Mouse (Mus musculus): ENCODE data around the gene Myo1d. TPM values are rescaled to one million over a fixed set of nuclear protein-coding genes. Genes with fewer than 3 reads are reported as not detected.
A peak's percentile ranks its signal among the peaks of the same experiment; 100 is the strongest.

Gene Myo1d
- polyA plus RNA-seq, 1 experiment: 11.5 TPM

- H3K27ac ChIP-seq (ENCODE audit: insufficient read depth, low read length): no peak overlapping the region
- H3K4me3 ChIP-seq (ENCODE audit: insufficient read depth, low read length): no peak overlapping the region
- no peak for TF ChIP-seq CTCF (IDR thresholded peaks at IDR 0.05; ENCODE audit: extremely low read depth, insufficient read depth, low read length)
- TF ChIP-seq POLR2A (IDR thresholded peaks at IDR 0.05; ENCODE audit: extremely low read depth, insufficient read depth, low read length): no peak
- H3K4me1 ChIP-seq (ENCODE audit: control insufficient read depth, insufficient read depth, low read length): no peaks in the 10 kb centered on the region
Measured at GRCm38 (mm10) chr11:80808551-80809070, 28.8 kb upstream of the Myo1d start.

DNA sequence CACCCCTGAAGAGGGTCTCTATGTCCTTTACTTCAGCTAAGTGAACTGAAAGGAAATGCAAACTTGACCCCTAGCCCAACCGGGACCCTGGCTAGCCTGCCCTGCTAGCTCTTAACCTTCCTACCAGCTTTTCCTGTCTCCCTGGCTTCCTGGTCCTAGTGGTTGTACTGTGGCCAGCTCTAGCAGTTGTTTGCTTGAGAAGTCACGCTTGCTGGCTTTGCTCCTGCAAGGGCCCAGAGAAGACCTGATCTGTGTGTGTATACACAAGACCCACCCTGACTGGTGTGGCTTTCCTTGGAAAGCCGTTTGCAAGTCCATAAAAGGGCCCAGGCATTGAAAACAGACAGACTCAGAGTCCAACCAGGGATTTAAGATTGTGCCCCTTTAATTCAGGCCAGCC lies 22.9 kb upstream of the Myo1d start:
- H3K4me1 ChIP-seq (ENCODE audit: control insufficient read depth, insufficient read depth, low read length): peaks cover 1% of the 10 kb centered on the region; the same call in 1 of the 2 replicates
- H3K4me3 ChIP-seq (ENCODE audit: insufficient read depth, low read length): no peak overlapping the region
- H3K27ac ChIP-seq (ENCODE audit: insufficient read depth, low read length): no peak overlapping the region
- no peak for TF ChIP-seq CTCF (IDR thresholded peaks at IDR 0.05; ENCODE audit: extremely low read depth, insufficient read depth, low read length)
- no peak for TF ChIP-seq POLR2A (IDR thresholded peaks at IDR 0.05; ENCODE audit: extremely low read depth, insufficient read depth, low read length)

GRCm38 (mm10) chr11:80799979-80800378 lies 20.2 kb upstream of the Myo1d start:
- H3K4me3 ChIP-seq (ENCODE audit: insufficient read depth, low read length): no peak overlapping the region
- H3K27ac ChIP-seq (ENCODE audit: insufficient read depth, low read length): no peak overlapping the region
- H3K4me1 ChIP-seq (ENCODE audit: control insufficient read depth, insufficient read depth, low read length): peaks cover 1% of the 10 kb centered on the region; the same call in 1 of the 2 replicates
- TF ChIP-seq CTCF (IDR thresholded peaks at IDR 0.05; ENCODE audit: extremely low read depth, insufficient read depth, low read length) (peak; percentile 45), POLR2A (IDR thresholded peaks at IDR 0.05; ENCODE audit: extremely low read depth, insufficient read depth, low read length) (no peak)

DNA sequence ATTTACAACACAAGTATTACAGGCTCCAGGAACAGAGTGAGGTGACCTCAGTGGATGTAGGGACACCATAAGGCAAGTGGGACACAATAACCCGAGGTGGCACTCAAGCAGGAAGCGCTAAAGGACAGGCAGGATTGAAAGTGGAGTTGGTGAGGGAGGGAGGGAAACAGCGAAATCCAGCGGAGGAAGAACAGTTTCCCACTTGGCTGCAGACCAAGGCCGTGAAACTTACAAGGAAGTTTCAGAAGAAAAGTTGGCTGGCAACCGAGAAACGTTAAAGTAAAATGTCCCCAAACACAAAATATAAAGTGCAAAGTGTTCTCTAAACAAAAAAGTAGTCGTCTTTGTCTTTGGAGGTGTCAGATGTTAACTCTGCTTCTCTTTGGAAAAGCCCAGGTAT lies 15.6 kb upstream of the Myo1d start:
- Histone ChIP-seq H3K4me1 (ENCODE audit: control insufficient read depth, insufficient read depth, low read length) (peaks cover 1% of the 10 kb centered on the region; the same call in 1 of the 2 replicates), H3K4me3 (ENCODE audit: insufficient read depth, low read length) (no peak overlapping the region), H3K27ac (ENCODE audit: insufficient read depth, low read length) (no peak overlapping the region)
- TF ChIP-seq CTCF (IDR thresholded peaks at IDR 0.05; ENCODE audit: extremely low read depth, insufficient read depth, low read length) (no peak), POLR2A (IDR thresholded peaks at IDR 0.05; ENCODE audit: extremely low read depth, insufficient read depth, low read length) (no peak)

GRCm38 (mm10) chr11:80794290-80794689 lies 14.5 kb upstream of the Myo1d start:
- no peak overlapping the region for H3K27ac ChIP-seq (ENCODE audit: insufficient read depth, low read length)
- TF ChIP-seq POLR2A (IDR thresholded peaks at IDR 0.05; ENCODE audit: extremely low read depth, insufficient read depth, low read length) (no peak), CTCF (IDR thresholded peaks at IDR 0.05; ENCODE audit: extremely low read depth, insufficient read depth, low read length) (no peak)
- no peak overlapping the region for H3K4me3 ChIP-seq (ENCODE audit: insufficient read depth, low read length)
- peaks cover 1% of the 10 kb centered on the region; the same call in 1 of the 2 replicates for H3K4me1 ChIP-seq (ENCODE audit: control insufficient read depth, insufficient read depth, low read length)

DNA sequence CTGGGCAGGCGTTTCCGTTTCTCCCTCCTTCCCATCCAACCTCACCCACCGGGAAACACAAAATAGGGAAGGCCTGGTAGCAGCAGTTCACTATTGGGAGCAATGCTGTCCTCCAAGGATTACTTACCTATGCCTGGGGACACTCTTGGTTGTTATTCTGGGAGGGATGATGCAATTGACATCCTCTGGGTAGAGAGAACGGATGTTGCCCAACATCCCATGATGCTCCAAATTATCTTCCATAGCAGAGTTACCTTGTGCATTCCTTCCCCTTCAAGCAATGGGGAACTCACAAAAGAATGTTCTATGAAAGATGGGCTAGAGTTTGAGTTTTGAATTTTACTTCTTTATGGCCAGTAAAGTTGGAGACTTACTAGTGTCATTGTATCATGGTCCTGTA lies 13.6 kb upstream of the Myo1d start:
- no peak for TF ChIP-seq CTCF (IDR thresholded peaks at IDR 0.05; ENCODE audit: extremely low read depth, insufficient read depth, low read length)
- TF ChIP-seq POLR2A (IDR thresholded peaks at IDR 0.05; ENCODE audit: extremely low read depth, insufficient read depth, low read length): no peak
- no peak overlapping the region for H3K4me3 ChIP-seq (ENCODE audit: insufficient read depth, low read length)
- H3K27ac ChIP-seq (ENCODE audit: insufficient read depth, low read length): no peak overlapping the region
- H3K4me1 ChIP-seq (ENCODE audit: control insufficient read depth, insufficient read depth, low read length): no peaks in the 10 kb centered on the region

DNA sequence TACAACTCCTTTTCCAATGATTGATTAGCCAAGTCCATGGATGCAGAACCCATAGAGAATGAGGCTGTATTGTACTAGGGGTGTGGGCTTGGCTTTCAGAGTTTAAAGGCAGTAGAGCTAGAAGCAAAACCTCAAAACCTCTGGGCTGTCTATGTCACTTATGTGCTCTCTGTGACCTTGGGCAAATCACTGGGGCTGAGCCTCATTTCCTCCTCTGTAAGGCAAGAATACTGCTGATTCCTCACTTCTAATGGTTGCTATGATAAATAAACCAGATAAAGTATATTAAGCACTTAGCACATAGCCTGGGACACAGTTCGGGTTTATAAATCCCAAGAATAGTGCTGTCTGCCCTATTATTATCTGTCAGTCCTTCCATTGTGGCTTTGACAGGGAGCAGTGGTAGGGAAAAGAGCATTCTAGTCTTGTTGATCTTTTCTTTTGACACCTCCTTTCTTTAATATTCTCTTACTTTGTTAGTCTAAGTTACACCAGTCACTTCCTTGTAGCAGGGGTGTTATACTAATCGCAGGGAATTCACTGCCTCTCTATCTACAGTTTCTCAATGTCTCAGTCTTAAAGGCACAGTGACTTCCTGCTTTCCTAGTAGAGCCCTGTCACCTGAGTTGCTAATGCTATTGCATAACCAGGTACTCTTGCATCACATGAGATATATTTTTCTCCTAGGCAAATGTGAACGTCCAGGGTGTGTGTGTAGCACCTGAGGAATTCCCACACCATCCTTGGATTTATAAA lies 12.0 kb upstream of the Myo1d start:
- Histone ChIP-seq H3K4me3 (ENCODE audit: insufficient read depth, low read length) (no peak overlapping the region), H3K4me1 (ENCODE audit: control insufficient read depth, insufficient read depth, low read length) (no peaks in the 10 kb centered on the region), H3K27ac (ENCODE audit: insufficient read depth, low read length) (no peak overlapping the region)
- TF ChIP-seq POLR2A (IDR thresholded peaks at IDR 0.05; ENCODE audit: extremely low read depth, insufficient read depth, low read length) (no peak), CTCF (IDR thresholded peaks at IDR 0.05; ENCODE audit: extremely low read depth, insufficient read depth, low read length) (no peak)

- TF ChIP-seq POLR2A (IDR thresholded peaks at IDR 0.05; ENCODE audit: extremely low read depth, insufficient read depth, low read length): no peak
- TF ChIP-seq CTCF (IDR thresholded peaks at IDR 0.05; ENCODE audit: extremely low read depth, insufficient read depth, low read length): no peak
- no peaks in the 10 kb centered on the region for H3K4me1 ChIP-seq (ENCODE audit: control insufficient read depth, insufficient read depth, low read length)
- H3K4me3 ChIP-seq (ENCODE audit: insufficient read depth, low read length): no peak overlapping the region
- no peak overlapping the region for H3K27ac ChIP-seq (ENCODE audit: insufficient read depth, low read length)
Measured at GRCm38 (mm10) chr11:80790413-80790812, 10.6 kb upstream of the Myo1d start.

DNA sequence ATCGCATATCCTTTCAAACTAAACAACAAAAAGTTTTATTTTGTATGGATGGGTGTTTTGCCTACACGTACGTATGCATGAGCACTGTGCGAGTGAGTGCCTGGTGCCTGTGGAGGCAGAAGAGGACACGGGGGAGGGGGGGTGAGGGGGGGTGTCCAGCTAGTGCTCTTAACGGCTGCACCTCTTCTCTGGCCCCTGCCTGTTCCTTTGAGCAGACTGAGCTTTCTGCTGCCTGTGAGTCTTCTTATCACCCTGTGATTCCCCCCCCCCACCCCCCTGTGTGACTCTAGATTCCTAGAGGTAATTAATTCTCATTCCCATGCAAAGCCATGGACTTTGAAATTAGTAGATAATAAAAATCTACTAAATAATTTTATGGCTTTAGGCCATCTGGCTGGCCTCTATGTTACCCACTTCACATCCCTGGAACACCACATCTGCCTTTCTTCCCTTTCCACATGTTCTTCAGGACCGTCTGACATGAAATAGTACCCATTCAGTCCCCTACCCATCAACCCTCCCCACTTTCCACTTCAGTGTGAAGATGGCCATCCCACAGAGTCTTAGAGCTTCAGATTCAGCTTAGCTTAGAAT lies 9.9 kb upstream of the Myo1d start:
- Histone ChIP-seq H3K27ac (ENCODE audit: insufficient read depth, low read length) (no peak overlapping the region), H3K4me1 (ENCODE audit: control insufficient read depth, insufficient read depth, low read length) (no peaks in the 10 kb centered on the region), H3K4me3 (ENCODE audit: insufficient read depth, low read length) (no peak overlapping the region)
- no peak for TF ChIP-seq CTCF (IDR thresholded peaks at IDR 0.05; ENCODE audit: extremely low read depth, insufficient read depth, low read length)
- TF ChIP-seq POLR2A (IDR thresholded peaks at IDR 0.05; ENCODE audit: extremely low read depth, insufficient read depth, low read length): no peak

DNA sequence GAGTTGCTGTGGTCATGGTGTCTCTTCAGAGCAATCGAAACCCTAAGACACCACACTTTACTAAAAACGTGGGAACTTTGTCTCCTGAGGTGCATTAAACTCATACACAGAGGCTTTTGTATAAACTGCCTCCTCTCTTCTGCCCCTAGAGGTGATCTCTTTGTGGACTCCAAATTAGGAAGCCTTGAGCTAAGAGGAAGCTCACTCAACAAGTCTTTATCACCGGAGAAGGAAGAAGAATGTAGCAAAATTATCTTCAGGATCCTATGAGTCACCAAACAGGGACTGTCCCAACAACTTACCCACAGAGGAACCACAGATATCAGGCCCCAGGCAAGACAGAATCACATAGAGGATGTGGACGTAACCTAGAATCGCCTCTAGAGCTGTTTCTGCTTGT lies 5.8 kb upstream of the Myo1d start:
- Histone ChIP-seq H3K4me1 (ENCODE audit: control insufficient read depth, insufficient read depth, low read length) (no peaks in the 10 kb centered on the region), H3K27ac (ENCODE audit: insufficient read depth, low read length) (no peak overlapping the region), H3K4me3 (ENCODE audit: insufficient read depth, low read length) (no peak overlapping the region)
- TF ChIP-seq CTCF (IDR thresholded peaks at IDR 0.05; ENCODE audit: extremely low read depth, insufficient read depth, low read length): no peak
